Mouse (Mus musculus) megakaryocyte, embryonic 14.5 days (primary cell): ENCODE measurements around the gene Tead1.

Experiments
- FLI1 ChIP-seq: IDR thresholded peaks from 2 replicates; pipeline ENCODE4 v1.6.1; 2012; ENCODE audit warnings: low read length, inconsistent platforms, mixed read lengths
- GATA1 ChIP-seq: IDR thresholded peaks from 3 replicates; pipeline ENCODE4 v1.6.1; 2012; ENCODE audit warnings: mixed read lengths, low read length, inconsistent platforms, borderline replicate concordance

DNA sequence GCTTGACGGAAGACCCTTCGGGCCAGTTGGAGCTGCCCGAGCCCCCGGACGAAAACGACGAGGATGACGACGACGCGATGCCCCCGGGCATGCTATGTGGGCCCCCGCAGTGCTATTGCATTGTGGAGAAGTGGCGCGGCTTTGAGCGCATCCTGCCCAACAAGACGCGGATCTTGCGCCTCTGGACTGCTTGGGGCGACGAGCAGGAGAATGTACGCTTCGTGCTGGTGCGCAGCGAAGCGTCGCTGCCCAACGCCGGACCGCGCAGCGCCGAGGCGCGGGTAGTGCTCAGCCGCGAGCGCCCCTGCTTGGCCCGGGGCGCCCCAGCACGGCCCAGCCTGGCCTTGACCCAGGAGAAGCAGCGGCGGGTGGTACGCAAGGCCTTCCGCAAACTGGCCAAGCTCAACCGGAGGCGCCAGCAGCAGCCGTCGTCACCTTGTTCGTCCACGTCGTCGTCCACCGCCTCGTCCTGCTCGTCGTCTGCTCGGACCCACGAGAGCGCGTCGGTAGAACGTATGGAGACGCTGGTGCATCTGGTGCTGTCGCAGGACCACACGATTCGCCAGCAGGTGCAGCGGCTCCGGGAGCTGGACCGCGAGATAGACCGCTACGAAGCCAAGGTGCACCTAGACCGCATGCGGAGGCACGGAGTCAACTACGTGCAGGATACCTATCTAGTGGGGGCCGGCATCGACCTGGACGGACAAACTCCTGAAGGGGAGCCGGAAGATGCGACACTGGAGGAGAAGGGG lies 275.4 kb downstream of the Tead1 start:
- TF ChIP-seq GATA1 (no peak), FLI1 (no peak)
